Mouse (Mus musculus): ENCODE data around the gene Myo16.

- TF ChIP-seq POLR2A (IDR thresholded peaks at IDR 0.05; ENCODE audit: control insufficient read depth, extremely low read depth, insufficient read depth, low read length, poor library complexity) = no peak
- no peak for TF ChIP-seq CTCF (IDR thresholded peaks at IDR 0.05; ENCODE audit: borderline replicate concordance, control insufficient read depth, extremely low read depth, insufficient read depth, low read length, poor library complexity)
Observed at GRCm38 (mm10) chr8:10224305-10224971, 70.7 kb downstream of the Myo16 start.

All from thymus, adult 2 months (tissue).